Mouse (Mus musculus) megakaryocyte, adult 5-6 weeks (primary cell): Measurements from ENCODE around the gene Abhd12. TPM values are rescaled to one million over a fixed set of nuclear protein-coding genes. Genes with fewer than 3 reads are reported as not detected.
"Not testable (repeated sequence)": the region's sequence is repeated elsewhere in the genome, so short reads cannot be mapped to it uniquely, and the experiment has no call there.

ENCODE experiments used
- ATAC-seq: 2 replicates; pipeline ENCODE4 v1.8.0; 2016; ENCODE audit warnings: mild to moderate bottlenecking, inconsistent platforms; ENCODE audit not compliant: poor library complexity, severe bottlenecking
- total RNA-seq, 2 experiments: library from RNA; stranded (forward) in 1 of 2; stranded (reverse) in 1 of 2; fragments of 153-499, 151-499 nt in 1 of 2; fragments of 221-1000, 200-1000 nt in 1 of 2; gene quantifications; 2 replicates each; pipeline versions ENCODE4 v1.2.3 to v1.2.4; 2015 to 2017

The Abhd12 gene
- 37.6 and 51.0 TPM in 2 replicates for total RNA-seq (2015)
- 47.4 and 100 TPM in 2 replicates for total RNA-seq (2017)

- peak; percentile 91 for ATAC-seq
Measured at GRCm38 (mm10) chr2:150904272-150904935, at the start of gene Abhd12. Gene Abhd12 (minus strand): TSS chr2:150904741.

GRCm38 (mm10) chr2:150951201-150951600 is 46.7 kb upstream of the Abhd12 start:
- no peak for ATAC-seq

GRCm38 (mm10) chr2:150950056-150950455 is 45.5 kb upstream of the Abhd12 start:
- ATAC-seq: no peak

GRCm38 (mm10) chr2:150949652-150950051 is 45.1 kb upstream of the Abhd12 start:
- ATAC-seq: no peak

GRCm38 (mm10) chr2:150948786-150949185 is 44.2 kb upstream of the Abhd12 start:
- no peak for ATAC-seq

- ATAC-seq: not testable (repeated sequence)
Measured at GRCm38 (mm10) chr2:150947880-150948611, 43.5 kb upstream of the Abhd12 start.

GRCm38 (mm10) chr2:150947341-150947740 is 42.8 kb upstream of the Abhd12 start:
- not testable (repeated sequence) for ATAC-seq

GRCm38 (mm10) chr2:150944017-150944416 is 39.5 kb upstream of the Abhd12 start:
- no peak for ATAC-seq

- no peak for ATAC-seq
Measured at GRCm38 (mm10) chr2:150934659-150935058, 30.1 kb upstream of the Abhd12 start.

- no peak for ATAC-seq
Measured at GRCm38 (mm10) chr2:150933482-150933881, 28.9 kb upstream of the Abhd12 start.

- ATAC-seq: no peak
Measured at GRCm38 (mm10) chr2:150930806-150931205, 26.3 kb upstream of the Abhd12 start.

GRCm38 (mm10) chr2:150929156-150929555 is 24.6 kb upstream of the Abhd12 start:
- ATAC-seq: no peak

- no peak for ATAC-seq
Measured at GRCm38 (mm10) chr2:150927038-150927720, 22.6 kb upstream of the Abhd12 start.

GRCm38 (mm10) chr2:150923505-150923904 is 19.0 kb upstream of the Abhd12 start:
- no peak for ATAC-seq

- no peak for ATAC-seq
Measured at GRCm38 (mm10) chr2:150923026-150923425, 18.5 kb upstream of the Abhd12 start.

GRCm38 (mm10) chr2:150922165-150922564 is 17.6 kb upstream of the Abhd12 start:
- ATAC-seq: peak; percentile 31; the same call in 1 of the 2 replicates

- ATAC-seq: peak; percentile 96
Measured at GRCm38 (mm10) chr2:150921697-150922096, 17.2 kb upstream of the Abhd12 start.

- no peak for ATAC-seq
Measured at GRCm38 (mm10) chr2:150920543-150920942, 16.0 kb upstream of the Abhd12 start.

GRCm38 (mm10) chr2:150918720-150919119 is 14.2 kb upstream of the Abhd12 start:
- no peak for ATAC-seq

GRCm38 (mm10) chr2:150915786-150916185 is 11.2 kb upstream of the Abhd12 start:
- ATAC-seq: no peak

GRCm38 (mm10) chr2:150914781-150915515 is 10.4 kb upstream of the Abhd12 start:
- ATAC-seq: 0 out of 2 replicates have a peak, but pooled peaks have one; percentile 40
